Mouse (Mus musculus): ENCODE measurements at regions not wholly inside any gene's neighbourhood (a gene's known extent, or its start where the extent isn't known, plus 50 kb on each side); places are given as distances from the start of the nearest gene placed in this dataset.
A peak's percentile ranks its signal among the peaks of the same experiment; 100 is the strongest.

- DNase-seq (ENCODE audit: low spot score) = no peak
Measured at GRCm38 (mm10) chr13:101117311-101117710, 284.1 kb upstream of the Slc30a5 start.

- no peak for DNase-seq (ENCODE audit: low spot score)
Measured at GRCm38 (mm10) chr13:101115296-101115695, 282.1 kb upstream of the Slc30a5 start.

GRCm38 (mm10) chr13:101112176-101112575, 278.9 kb upstream of the Slc30a5 start:
- no peak for DNase-seq (ENCODE audit: low spot score)

GRCm38 (mm10) chr13:101111773-101112172, 278.5 kb upstream of the Slc30a5 start:
- no peak for DNase-seq (ENCODE audit: low spot score)

- peak; percentile 6 for DNase-seq (ENCODE audit: low spot score)
Measured at GRCm38 (mm10) chr13:101100621-101101020, 267.4 kb upstream of the Slc30a5 start.

- no peak for DNase-seq (ENCODE audit: low spot score)
Measured at GRCm38 (mm10) chr13:101096856-101097255, 263.6 kb upstream of the Slc30a5 start.

- DNase-seq (ENCODE audit: low spot score) = no peak
Measured at GRCm38 (mm10) chr13:101096221-101096620, 263.0 kb upstream of the Slc30a5 start.

GRCm38 (mm10) chr13:101095057-101095831, 262.0 kb upstream of the Slc30a5 start:
- DNase-seq (ENCODE audit: low spot score) = no peak

- DNase-seq (ENCODE audit: low spot score) = no peak
Measured at GRCm38 (mm10) chr13:101092743-101093131, 259.5 kb upstream of the Slc30a5 start.

GRCm38 (mm10) chr13:101092033-101092742, 259.0 kb upstream of the Slc30a5 start:
- no peak for DNase-seq (ENCODE audit: low spot score)

GRCm38 (mm10) chr13:101085182-101085581, 252.0 kb upstream of the Slc30a5 start:
- no peak for DNase-seq (ENCODE audit: low spot score)

- no peak for DNase-seq (ENCODE audit: low spot score)
Measured at GRCm38 (mm10) chr13:101084193-101084592, 251.0 kb upstream of the Slc30a5 start.

- no peak for DNase-seq (ENCODE audit: low spot score)
Measured at GRCm38 (mm10) chr13:101083416-101083815, 250.2 kb upstream of the Slc30a5 start.

- DNase-seq (ENCODE audit: low spot score) = no peak
Measured at GRCm38 (mm10) chr13:101068489-101068888, 235.3 kb upstream of the Slc30a5 start.

GRCm38 (mm10) chr13:101062582-101062981, 229.4 kb upstream of the Slc30a5 start:
- peak; percentile 26 for DNase-seq (ENCODE audit: low spot score)

GRCm38 (mm10) chr13:101061233-101062144, 228.3 kb upstream of the Slc30a5 start:
- no peak for DNase-seq (ENCODE audit: low spot score)

- no peak for DNase-seq (ENCODE audit: low spot score)
Measured at GRCm38 (mm10) chr13:101049511-101049910, 216.3 kb upstream of the Slc30a5 start.

GRCm38 (mm10) chr13:101032594-101032993, 199.4 kb upstream of the Slc30a5 start:
- DNase-seq (ENCODE audit: low spot score) = peak; percentile 56

- DNase-seq (ENCODE audit: low spot score) = no peak
Measured at GRCm38 (mm10) chr13:101026043-101026442, 192.8 kb upstream of the Slc30a5 start.

GRCm38 (mm10) chr13:101025488-101025887, 192.3 kb upstream of the Slc30a5 start:
- no peak for DNase-seq (ENCODE audit: low spot score)

- no peak for DNase-seq (ENCODE audit: low spot score)
Measured at GRCm38 (mm10) chr13:101024971-101025370, 191.7 kb upstream of the Slc30a5 start.

- no peak for DNase-seq (ENCODE audit: low spot score)
Measured at GRCm38 (mm10) chr13:101019272-101019676, 186.0 kb upstream of the Slc30a5 start.
